Mouse (Mus musculus): ENCODE measurements around the gene Coq2. TPM values are rescaled to one million over a fixed set of nuclear protein-coding genes. Genes with fewer than 3 reads are reported as not detected.

Gene Coq2
- polyA plus RNA-seq, 1 experiment from 2014 or later, result 52.7 TPM

DNA sequence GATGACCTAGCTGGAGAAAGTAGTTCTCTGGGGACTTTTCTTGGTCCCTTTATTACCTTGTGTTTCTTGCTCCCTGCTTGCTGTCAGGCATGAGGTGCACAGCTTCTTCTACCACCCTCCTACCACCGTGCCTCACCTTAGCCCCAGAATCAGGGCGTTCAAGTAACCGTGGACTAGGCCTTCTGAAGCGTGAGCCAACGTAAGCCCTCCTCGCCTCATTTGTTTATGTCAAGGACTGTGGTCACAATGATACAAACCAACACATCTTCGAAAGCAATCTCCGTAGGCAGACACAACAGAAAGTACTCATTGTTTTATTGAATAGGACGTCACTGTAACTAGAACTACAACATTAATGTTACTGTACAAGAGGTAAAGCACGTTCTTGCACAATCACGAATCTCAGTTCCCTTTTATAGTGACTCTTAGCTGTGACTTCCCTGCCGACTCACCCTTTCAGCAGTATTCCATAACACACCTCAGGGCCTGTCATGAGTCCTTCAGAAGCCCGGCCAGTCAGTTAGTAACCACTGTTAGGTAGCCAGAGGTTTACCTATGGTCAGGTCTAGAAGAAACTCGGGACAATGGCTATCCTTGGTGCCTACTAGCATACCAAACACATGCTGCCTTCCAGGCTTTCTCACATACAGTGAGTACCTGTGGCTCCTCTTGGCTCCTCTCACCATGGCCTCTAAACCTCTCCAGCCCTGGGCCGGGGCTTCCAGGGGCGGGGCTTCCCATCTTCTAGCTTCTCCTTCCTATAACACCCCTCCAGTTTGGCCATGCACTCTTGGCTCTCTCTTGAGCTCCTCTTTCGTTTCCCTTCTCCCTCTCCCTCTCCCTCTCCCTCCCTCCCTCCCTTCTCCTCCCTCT is 60.8 kb downstream of the Coq2 start:
- Histone ChIP-seq H3K4me2 (no peak overlapping the region), H3K27ac (replicated peaks) (no peak overlapping the region), H3K4me1 (no peaks in the 10 kb centered on the region), H3K9me3 (replicated peaks) (no peaks in the 10 kb centered on the region), H3K36me3 (no peaks in the 10 kb centered on the region), H3K27me3 (replicated peaks) (no peaks in the 10 kb centered on the region), H3K4me3 (replicated peaks) (no peak overlapping the region), H3K9ac (replicated peaks) (no peak overlapping the region)
- 88% methylated on average over 17 of the region's 17 CpGs for WGBS
- no peak for ATAC-seq (ENCODE audit: low FRiP score)

DNA sequence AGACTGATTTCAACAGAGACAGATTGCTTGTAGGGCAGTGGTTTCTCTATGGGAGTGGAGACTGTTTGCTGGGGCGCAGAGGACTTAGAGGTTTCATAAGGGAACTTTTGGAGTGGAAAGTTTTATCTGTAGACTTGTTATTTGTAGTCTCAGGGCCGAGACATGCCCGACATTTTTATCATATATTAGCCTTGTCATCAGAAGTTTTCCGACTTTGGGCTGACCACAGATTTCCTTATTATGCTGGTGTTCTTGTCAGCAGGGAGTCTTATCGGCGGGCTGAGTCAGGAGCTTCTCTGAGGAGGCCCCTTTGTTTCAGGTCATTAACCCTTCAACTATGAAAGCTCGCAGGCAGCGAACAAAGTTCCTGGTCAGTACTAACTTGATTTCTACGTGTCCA is 67.1 kb downstream of the Coq2 start:
- H3K4me3 ChIP-seq (replicated peaks), result no peak overlapping the region
- no peaks in the 10 kb centered on the region for H3K36me3 ChIP-seq
- no peaks in the 10 kb centered on the region for H3K9me3 ChIP-seq (replicated peaks)
- H3K27ac ChIP-seq (replicated peaks), result no peak overlapping the region
- no peak for ATAC-seq (ENCODE audit: low FRiP score)
- 90% methylated on average over 9 of the region's 9 CpGs for WGBS
- no peaks in the 10 kb centered on the region for H3K27me3 ChIP-seq (replicated peaks)
- H3K9ac ChIP-seq (replicated peaks), result no peak overlapping the region
- no peak overlapping the region for H3K4me2 ChIP-seq
- H3K4me1 ChIP-seq, result 0 out of 2 replicates have a peak, but pooled peaks cover 6% of the 10 kb centered on the region

DNA sequence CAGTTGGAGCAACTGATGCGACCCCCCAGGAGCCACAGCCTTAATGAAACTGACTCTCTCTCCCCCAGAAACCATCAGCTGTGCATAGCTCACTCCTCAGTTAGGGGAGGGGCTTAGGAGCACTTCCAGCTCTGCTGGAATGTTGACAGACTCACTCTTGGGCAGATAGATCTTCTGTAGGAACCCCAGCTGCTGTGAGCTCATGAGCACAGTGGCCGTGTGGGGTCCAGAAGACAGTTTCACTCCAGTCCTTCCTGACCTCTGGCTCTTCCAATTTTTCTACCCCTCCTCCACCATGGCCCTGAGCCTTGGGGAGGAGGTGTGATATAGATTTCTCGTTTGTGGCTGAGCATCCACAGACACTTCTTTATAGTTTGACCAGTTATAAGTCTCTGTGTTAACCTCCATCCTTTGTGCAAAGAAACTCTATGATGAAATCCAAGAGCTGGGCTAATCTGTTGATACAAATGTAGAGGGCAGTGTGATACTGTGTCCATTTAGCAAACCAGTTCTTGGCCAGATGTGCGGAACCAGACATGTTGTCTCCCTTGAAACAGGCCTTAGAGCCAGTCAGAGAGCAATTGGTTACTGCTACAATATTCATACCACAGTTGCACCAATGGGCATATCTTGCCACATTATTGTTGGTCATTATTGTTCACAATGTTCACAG is 67.7 kb downstream of the Coq2 start:
- no peak overlapping the region for H3K4me3 ChIP-seq (replicated peaks)
- H3K9me3 ChIP-seq (replicated peaks), result no peaks in the 10 kb centered on the region
- no peak for ATAC-seq (ENCODE audit: low FRiP score)
- no peaks in the 10 kb centered on the region for H3K36me3 ChIP-seq
- no peak overlapping the region for H3K27ac ChIP-seq (replicated peaks)
- H3K4me2 ChIP-seq, result no peak overlapping the region
- WGBS, result 75% methylated on average over 4 of the region's 4 CpGs
- no peak overlapping the region for H3K9ac ChIP-seq (replicated peaks)
- H3K4me1 ChIP-seq, result 0 out of 2 replicates have a peak, but pooled peaks cover 6% of the 10 kb centered on the region
- no peaks in the 10 kb centered on the region for H3K27me3 ChIP-seq (replicated peaks)

DNA sequence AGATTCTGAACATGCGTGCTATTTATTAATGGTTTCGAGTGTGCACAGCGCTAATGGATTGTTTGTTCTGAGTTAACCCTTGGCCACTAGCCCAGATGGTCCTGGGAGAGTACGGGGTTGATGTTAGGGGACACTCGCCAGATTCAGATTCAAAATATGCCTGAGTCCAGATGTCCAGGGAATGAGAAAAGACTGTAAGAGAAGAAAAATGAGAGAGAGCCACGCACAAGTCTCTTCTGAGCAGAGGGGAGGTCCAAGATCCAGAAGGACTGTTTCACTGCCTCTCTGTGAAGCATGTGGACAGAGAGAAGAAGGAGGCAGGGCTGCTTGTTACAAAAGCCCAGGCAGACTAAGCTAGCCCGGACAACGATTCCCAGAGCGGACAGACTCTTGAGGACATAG is 69.1 kb downstream of the Coq2 start:
- Histone ChIP-seq H3K9ac (replicated peaks) (no peak overlapping the region), H3K4me1 (0 out of 2 replicates have a peak, but pooled peaks cover 6% of the 10 kb centered on the region), H3K9me3 (replicated peaks) (no peaks in the 10 kb centered on the region), H3K4me2 (peak overlapping the region; percentile 13; the same call in 1 of the 2 replicates), H3K27ac (replicated peaks) (peak overlapping the region; percentile 18; the same call in 1 of the 2 replicates), H3K27me3 (replicated peaks) (no peaks in the 10 kb centered on the region), H3K36me3 (no peaks in the 10 kb centered on the region), H3K4me3 (replicated peaks) (no peak overlapping the region)
- ATAC-seq (ENCODE audit: low FRiP score), result no peak
- 60% methylated on average over 9 of the region's 9 CpGs for WGBS

Other genes with a start within 250 kb of the Coq2 start
- gene Lin54, start 174.5 kb downstream of the Coq2 start, polyA plus RNA-seq (2015; fragmentation: Nextera tagmentation; extraction: Ambion mirVana), result 6.0 and 7.5 TPM in 2 replicates
- 177 and 183 TPM in 2 replicates for gene Cops4, start 156.8 kb downstream of the Coq2 start, polyA plus RNA-seq (2015; fragmentation: Nextera tagmentation; extraction: Ambion mirVana)
- 0.78 and 73.0 TPM in 2 replicates for gene Plac8, start 102.9 kb downstream of the Coq2 start, polyA plus RNA-seq (2015; fragmentation: Nextera tagmentation; extraction: Ambion mirVana)
- gene Hpse, start 44.6 kb upstream of the Coq2 start, polyA plus RNA-seq (2015; fragmentation: Nextera tagmentation; extraction: Ambion mirVana), result 0.74 and 1.8 TPM in 2 replicates
- gene Helq, start 123.5 kb upstream of the Coq2 start, polyA plus RNA-seq (2015; fragmentation: Nextera tagmentation; extraction: Ambion mirVana), result 14.1 and 19.5 TPM in 2 replicates
- 160 TPM in 2 replicates for gene Mrps18c, start 123.5 kb upstream of the Coq2 start, polyA plus RNA-seq (2015; fragmentation: Nextera tagmentation; extraction: Ambion mirVana)
- gene Abraxas1, start 145.8 kb upstream of the Coq2 start, polyA plus RNA-seq (2015; fragmentation: Nextera tagmentation; extraction: Ambion mirVana), result 13.5 and 17.1 TPM in 2 replicates
- 1.7 and 2.8 TPM in 2 replicates for gene Gpat3, start 170.6 kb upstream of the Coq2 start, polyA plus RNA-seq (2015; fragmentation: Nextera tagmentation; extraction: Ambion mirVana)